Mouse (Mus musculus) limb, embryonic 10.5 days (tissue): ENCODE data around the gene Olfr983. TPM values are rescaled to one million over a fixed set of nuclear protein-coding genes. Genes with fewer than 3 reads are reported as not detected.

ENCODE experiments used
- DNase-seq: peaks from one replicate; pipeline ENCODE4 v3.0.0-alpha.2; 2017; ENCODE audit warnings: low spot score
- H3K27ac ChIP-seq: fragments of 300-500 bp; sonication (generic); 2 replicates; pipeline ENCODE4 v1.5.1; 2016; ENCODE audit warnings: mild to moderate bottlenecking
- H3K27me3 ChIP-seq: fragments of 300-500 bp; sonication (generic); 2 replicates; pipeline ENCODE4 v1.6.1; 2016; ENCODE audit warnings: low read depth, mild to moderate bottlenecking; ENCODE audit not compliant: poor library complexity, severe bottlenecking
- H3K36me3 ChIP-seq: fragments of 300-500 bp; sonication (generic); 2 replicates; pipeline ENCODE4 v1.6.1; 2016; ENCODE audit warnings: mild to moderate bottlenecking, moderate library complexity
- H3K4me1 ChIP-seq: fragments of 300-500 bp; sonication (generic); 2 replicates; pipeline ENCODE4 v1.6.1; 2016
- H3K4me3 ChIP-seq: fragments of 300-500 bp; sonication (generic); 2 replicates; pipeline ENCODE4 v1.5.1; 2016; ENCODE audit warnings: mild to moderate bottlenecking, moderate library complexity
- H3K9me3 ChIP-seq: fragments of 300-500 bp; sonication (generic); replicated peaks from 2 replicates; pipeline ENCODE4 v1.6.1; 2016; ENCODE audit warnings: mild to moderate bottlenecking
- WGBS: fragments of 180-500 bp; shearing (Covaris S2); methylation state at CpG from one replicate; pipeline ENCODE4 v1.1.7; 2016; 5-methylcytosine and 5-hydroxymethylcytosine counted together
- polyA plus RNA-seq: library from polyadenylated mRNA; unstranded; fragments of >200 nt; fragmentation: Nextera tagmentation; extraction: Ambion mirVana; gene quantifications from 2 replicates; pipeline ENCODE4 v1.2.1, GENCODE M21; 2016

Olfr983 gene
- not detected in 2 replicates for polyA plus RNA-seq

DNA sequence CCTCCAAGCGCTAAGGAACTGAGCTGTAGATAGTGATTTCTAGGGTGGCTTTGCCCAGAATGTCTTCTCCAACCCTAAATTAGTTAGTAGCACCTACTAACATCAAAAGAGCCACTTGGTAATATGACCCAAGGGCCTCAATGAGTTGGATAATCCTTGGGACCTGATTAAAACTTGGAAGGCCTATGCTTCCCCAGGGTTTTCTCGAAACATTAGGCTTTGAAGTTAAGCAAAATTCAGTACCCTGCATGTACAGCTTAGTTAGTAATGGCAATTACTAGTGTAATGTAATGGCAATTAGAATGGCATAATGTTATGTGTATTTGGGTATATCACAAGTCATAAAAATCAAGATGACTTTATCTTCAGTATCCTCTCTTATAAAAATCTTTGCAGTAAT, at the start of gene Olfr983:
TSS of gene Olfr983 (minus strand) at position 101 of the 400 bp plus-strand sequence.
- H3K4me3 ChIP-seq, result no peak within 1 kb of the TSS
- WGBS, result 86% methylated on average over 2 of the region's 2 CpGs
- H3K4me1 ChIP-seq, result no peaks in the 10 kb centered on the region
- no peaks in the 10 kb centered on the region for H3K9me3 ChIP-seq
- no peaks in the 10 kb centered on the region for H3K27me3 ChIP-seq
- no peaks in the 10 kb centered on the region for H3K36me3 ChIP-seq
- no peak within 1 kb of the TSS for H3K27ac ChIP-seq
- no peak for DNase-seq

DNA sequence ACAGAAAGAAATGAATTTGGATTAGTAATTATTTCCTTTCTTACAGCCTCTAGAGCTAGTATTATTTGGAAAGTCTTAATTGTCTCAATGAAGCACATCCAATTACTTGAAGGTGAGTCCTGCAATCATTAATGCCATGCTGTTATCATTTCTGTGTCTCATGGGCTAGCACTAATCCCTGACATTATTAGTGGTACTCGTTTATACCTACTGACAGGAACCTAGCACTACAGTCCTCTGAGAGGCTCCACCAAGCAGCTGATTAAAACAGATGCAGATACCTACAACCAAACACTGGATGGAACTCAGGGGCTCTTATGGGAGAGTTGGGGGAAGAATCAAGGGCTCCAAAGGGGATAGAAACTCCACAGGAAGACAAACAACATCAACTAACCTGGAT, 48.1 kb upstream of the Olfr983 start:
- 65% methylated on average over 1 of the region's 1 CpGs for WGBS
- Histone ChIP-seq H3K27me3 (no peaks in the 10 kb centered on the region), H3K4me3 (no peak overlapping the region)

DNA sequence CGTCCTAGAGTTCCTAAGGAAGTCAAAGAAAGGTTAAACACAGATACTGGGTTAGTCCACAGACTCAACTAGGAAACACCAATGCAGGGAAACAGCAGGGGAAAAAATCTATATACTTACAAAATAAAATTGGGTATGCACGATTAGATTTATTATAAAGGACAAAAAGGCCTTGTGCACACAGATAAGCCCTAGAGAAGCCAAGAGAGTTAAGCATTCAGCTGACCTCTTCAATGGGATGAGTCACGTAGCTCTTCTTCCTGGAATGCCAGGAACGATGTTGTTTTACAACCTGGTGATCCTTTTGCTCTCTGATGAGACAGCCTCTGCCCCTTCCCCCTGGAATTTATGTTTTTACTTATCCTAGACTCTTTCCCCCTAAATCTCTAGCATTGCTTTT, 46.1 kb upstream of the Olfr983 start:
- DNase-seq, result no peak
- Histone ChIP-seq H3K9me3 (no peaks in the 10 kb centered on the region), H3K4me3 (no peak overlapping the region), H3K27ac (no peak overlapping the region), H3K36me3 (no peaks in the 10 kb centered on the region), H3K27me3 (no peaks in the 10 kb centered on the region), H3K4me1 (no peaks in the 10 kb centered on the region)
- 64% methylated on average over 4 of the region's 4 CpGs for WGBS

More for the DNA sequence above, 48.1 kb upstream of the Olfr983 start:
- H3K4me1 ChIP-seq, result no peaks in the 10 kb centered on the region
- DNase-seq, result no peak
- no peak overlapping the region for H3K27ac ChIP-seq
- H3K36me3 ChIP-seq, result no peaks in the 10 kb centered on the region
- no peaks in the 10 kb centered on the region for H3K9me3 ChIP-seq

DNA sequence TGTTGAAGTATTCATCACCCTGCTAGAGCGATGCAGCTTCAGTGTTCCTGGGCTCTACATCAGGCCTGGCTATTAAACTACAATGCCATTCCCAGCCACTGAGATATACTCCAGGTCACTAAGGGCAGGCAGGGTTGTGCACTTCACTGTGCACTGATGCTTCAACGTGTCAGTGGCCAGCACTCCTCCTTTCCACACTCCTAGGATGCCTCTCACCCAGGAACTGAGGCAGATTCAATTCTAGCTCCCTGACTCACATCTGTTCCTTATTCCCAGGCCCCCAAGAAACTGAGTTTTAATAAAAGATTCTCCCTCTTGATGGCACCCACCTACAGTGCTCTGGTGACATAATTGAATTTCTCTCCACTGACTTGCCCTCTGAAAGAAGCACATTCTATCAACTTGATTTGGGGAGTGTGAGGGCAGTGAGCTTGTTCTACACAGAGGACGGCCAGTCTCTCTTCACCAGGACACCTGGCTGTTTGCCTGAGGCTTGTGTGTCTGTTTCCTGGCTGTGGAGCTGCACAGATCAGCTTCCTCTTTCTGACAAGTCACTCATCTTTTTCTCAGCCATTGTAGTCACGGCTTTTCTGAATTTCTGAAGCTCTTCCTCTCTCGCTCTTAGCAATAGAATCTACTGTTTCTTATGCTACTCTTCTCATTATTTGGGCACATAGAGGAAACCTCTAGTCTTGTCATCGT, 43.7 kb upstream of the Olfr983 start:
- Histone ChIP-seq H3K27ac (no peak overlapping the region), H3K27me3 (no peaks in the 10 kb centered on the region), H3K4me1 (no peaks in the 10 kb centered on the region), H3K4me3 (no peak overlapping the region), H3K36me3 (no peaks in the 10 kb centered on the region), H3K9me3 (no peaks in the 10 kb centered on the region)
- no peak for DNase-seq
- WGBS, result 89% methylated on average over 6 of the region's 6 CpGs

DNA sequence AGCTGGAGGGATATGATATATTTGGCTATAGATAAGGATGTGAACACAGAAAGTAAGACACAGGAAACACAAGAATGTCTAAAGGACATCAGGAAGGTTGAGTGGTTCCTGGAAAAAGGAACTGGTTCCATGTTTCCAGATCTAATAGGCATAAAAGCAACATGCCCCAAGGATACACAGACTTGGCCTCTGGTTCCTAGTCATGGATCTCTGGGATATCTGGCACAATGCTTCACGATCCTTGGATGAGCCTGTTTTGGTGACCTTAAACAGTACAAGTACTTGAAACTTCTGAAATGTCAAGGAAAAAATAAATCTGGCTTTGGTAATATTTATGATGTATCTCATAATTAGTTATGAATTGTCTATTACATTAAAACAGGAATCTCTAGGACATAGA, 37.2 kb upstream of the Olfr983 start:
- no peak for DNase-seq

DNA sequence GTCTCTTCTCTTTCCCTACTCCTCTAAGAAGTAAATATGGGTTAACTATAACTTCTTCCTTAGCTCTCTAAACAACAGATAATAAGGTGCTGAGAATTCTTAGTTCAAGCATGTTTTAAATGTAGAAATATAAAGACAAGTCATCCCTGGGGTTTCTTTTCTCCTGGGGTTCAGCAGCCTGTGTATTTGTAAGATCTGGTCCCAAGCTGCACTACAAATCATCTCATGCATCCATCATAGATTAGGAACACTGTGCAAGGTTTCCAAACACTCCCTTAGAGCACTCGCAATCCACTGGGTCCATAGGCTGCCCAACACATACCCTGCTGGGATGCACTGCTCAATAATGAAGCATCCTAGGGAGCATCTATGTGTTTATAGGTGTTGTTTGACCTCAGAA, 36.7 kb upstream of the Olfr983 start, which contains the start of gene Olfr985:
TSS of gene Olfr985 (minus strand) at position 101 of the 400 bp plus-strand sequence.
- no peaks in the 10 kb centered on the region for H3K9me3 ChIP-seq
- no peaks in the 10 kb centered on the region for H3K36me3 ChIP-seq
- H3K27ac ChIP-seq, result no peak within 1 kb of the TSS
- DNase-seq, result no peak
- WGBS, result 86% methylated on average over 1 of the region's 1 CpGs
- H3K27me3 ChIP-seq, result no peaks in the 10 kb centered on the region
- H3K4me3 ChIP-seq, result no peak within 1 kb of the TSS
- H3K4me1 ChIP-seq, result no peaks in the 10 kb centered on the region

More for the DNA sequence above, 37.2 kb upstream of the Olfr983 start:
- Histone ChIP-seq H3K27me3 (no peaks in the 10 kb centered on the region), H3K4me1 (no peaks in the 10 kb centered on the region), H3K36me3 (no peaks in the 10 kb centered on the region), H3K4me3 (no peak overlapping the region), H3K9me3 (no peaks in the 10 kb centered on the region), H3K27ac (no peak overlapping the region)
- 92% methylated on average over 1 of the region's 1 CpGs for WGBS

DNA sequence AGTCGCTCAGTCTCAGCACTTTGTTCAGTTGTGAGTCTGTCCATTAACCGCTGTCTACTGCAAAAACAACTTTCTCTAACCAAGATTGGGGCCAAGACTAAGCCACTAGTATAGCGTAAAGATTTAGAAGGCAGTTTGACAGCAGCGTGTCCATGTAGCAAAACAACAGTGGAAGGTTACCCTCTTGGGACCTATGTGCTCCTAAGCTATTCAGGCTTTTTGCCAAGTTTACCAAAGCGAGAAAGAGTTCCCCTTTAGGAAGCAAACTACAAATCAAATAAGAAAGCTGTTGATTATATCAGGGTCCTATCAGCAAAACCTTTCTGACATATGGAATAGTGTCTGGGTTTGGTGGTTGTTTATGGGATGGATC, 23.9 kb upstream of the Olfr983 start:
- DNase-seq, result no peak
- no peaks in the 10 kb centered on the region for H3K36me3 ChIP-seq
- H3K27ac ChIP-seq, result no peak overlapping the region
- 90% methylated on average over 5 of the region's 5 CpGs for WGBS
- H3K4me3 ChIP-seq, result no peak overlapping the region
- H3K4me1 ChIP-seq, result 0 out of 2 replicates have a peak, but pooled peaks cover 3% of the 10 kb centered on the region
- no peaks in the 10 kb centered on the region for H3K9me3 ChIP-seq
- no peaks in the 10 kb centered on the region for H3K27me3 ChIP-seq

DNA sequence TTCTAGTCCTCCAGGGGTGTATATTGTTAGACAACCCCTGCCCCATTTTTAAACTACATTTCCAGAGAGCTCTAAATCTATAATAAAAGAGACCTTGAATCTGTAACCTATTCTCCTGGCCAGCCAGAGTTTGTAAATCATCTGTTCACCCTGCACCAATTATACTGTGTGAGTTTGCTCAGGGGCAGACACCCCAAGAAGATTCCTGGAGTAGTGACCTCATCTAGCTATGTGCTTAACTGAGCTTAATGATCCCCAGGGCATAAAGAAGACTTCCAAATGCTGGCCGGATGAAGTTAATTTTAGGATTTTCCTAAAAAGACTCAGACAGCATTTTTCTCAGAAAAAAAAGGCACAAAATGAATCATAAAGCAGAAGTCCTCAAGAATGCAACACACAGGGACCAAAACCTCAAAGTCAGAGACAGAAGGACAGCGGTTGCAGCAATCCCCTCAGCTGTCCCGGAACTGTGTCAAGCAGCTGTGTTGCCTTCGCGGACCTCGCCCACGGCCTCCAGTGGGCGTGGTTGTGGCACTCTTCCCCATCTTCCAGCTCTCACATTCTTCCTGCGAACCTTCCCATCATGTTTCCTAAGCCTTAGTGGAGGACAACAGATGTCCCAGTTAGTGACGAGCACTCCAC, 23.4 kb upstream of the Olfr983 start:
- Histone ChIP-seq H3K27me3 (no peaks in the 10 kb centered on the region), H3K36me3 (no peaks in the 10 kb centered on the region), H3K27ac (no peak overlapping the region), H3K9me3 (no peaks in the 10 kb centered on the region), H3K4me3 (no peak overlapping the region), H3K4me1 (0 out of 2 replicates have a peak, but pooled peaks cover 3% of the 10 kb centered on the region)
- no peak for DNase-seq
- 73% methylated on average over 10 of the region's 10 CpGs for WGBS

DNA sequence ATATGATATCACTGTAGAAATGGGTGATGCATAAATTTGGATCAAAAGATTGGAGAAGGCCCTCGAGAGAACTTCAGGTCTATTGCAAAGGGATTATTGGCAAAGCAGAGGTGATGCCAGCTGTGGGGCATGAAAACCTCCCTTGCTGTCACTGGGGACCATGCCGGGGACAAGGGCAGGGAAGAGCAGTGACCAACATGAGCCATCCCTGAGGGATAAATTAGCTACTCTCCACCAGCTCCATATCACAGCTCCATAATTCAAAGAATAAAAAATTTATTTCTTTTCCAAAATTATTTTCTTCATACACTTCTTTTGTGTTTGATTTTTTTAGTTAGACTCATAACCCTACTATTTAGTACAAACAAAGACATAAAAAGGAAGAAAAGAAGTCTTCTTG, 20.7 kb upstream of the Olfr983 start, which contains the start of gene Olfr984:
TSS of gene Olfr984 (minus strand) at position 101 of the 400 bp plus-strand sequence.
- Histone ChIP-seq H3K36me3 (no peaks in the 10 kb centered on the region), H3K4me1 (0 out of 2 replicates have a peak, but pooled peaks cover 3% of the 10 kb centered on the region), H3K9me3 (no peaks in the 10 kb centered on the region), H3K27ac (no peak within 1 kb of the TSS), H3K4me3 (no peak within 1 kb of the TSS), H3K27me3 (no peaks in the 10 kb centered on the region)
- no peak for DNase-seq
- whole genome bisulfite sequencing, result 94% methylated on average over 2 of the region's 2 CpGs

DNA sequence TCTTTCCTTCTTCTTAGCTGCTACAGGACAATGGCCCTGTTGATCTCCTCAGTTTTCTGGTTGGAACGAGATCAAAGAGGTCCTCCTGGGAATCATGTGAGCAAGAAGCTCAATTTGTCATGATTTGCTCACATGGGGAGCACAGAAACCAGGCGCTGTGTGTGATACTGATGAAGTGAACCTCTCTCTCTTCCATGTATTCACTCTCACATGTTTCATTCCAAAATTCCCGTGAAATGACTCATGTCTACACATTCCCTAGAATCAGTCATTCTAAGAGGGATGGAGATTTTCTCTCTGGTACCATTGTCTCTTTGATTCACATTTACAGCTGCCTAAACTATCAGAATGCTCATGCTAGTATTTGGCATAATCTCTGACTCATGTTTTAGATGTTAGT, 1.4 kb upstream of the Olfr983 start:
- H3K27me3 ChIP-seq, result no peaks in the 10 kb centered on the region
- H3K27ac ChIP-seq, result no peak overlapping the region
- no peak overlapping the region for H3K4me3 ChIP-seq
- 74% methylated on average over 3 of the region's 3 CpGs for WGBS
- no peaks in the 10 kb centered on the region for H3K36me3 ChIP-seq
- H3K9me3 ChIP-seq, result no peaks in the 10 kb centered on the region
- no peak for DNase-seq
- no peaks in the 10 kb centered on the region for H3K4me1 ChIP-seq

DNA sequence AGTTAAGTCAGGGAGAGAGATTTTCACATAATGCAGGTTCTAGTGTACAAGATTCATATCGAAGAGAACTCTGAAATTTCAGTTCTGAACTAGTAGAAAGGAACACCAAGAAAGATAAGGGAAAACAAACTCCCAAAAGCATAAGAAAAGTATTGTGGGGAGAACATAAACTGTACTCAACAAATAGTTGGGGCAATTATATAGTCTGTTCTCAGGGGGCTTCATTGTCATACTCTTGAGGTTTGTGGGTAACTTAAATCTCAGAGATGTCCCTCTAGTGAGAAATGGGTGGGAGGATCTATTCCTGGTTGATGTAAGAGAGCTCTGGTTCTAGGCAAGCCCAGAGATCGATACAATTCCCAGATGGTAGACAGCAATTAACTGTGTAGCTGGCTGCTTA, 19.9 kb downstream of the Olfr983 start, which contains the start of gene Olfr982:
TSS of gene Olfr982 (plus strand) at position 301 of the 400 bp plus-strand sequence.
- no peaks in the 10 kb centered on the region for H3K27me3 ChIP-seq
- 85% methylated on average over 2 of the region's 2 CpGs for WGBS
- no peak for DNase-seq
- H3K4me1 ChIP-seq, result no peaks in the 10 kb centered on the region
- no peaks in the 10 kb centered on the region for H3K9me3 ChIP-seq
- H3K36me3 ChIP-seq, result no peaks in the 10 kb centered on the region
- no peak within 1 kb of the TSS for H3K4me3 ChIP-seq
- no peak within 1 kb of the TSS for H3K27ac ChIP-seq

DNA sequence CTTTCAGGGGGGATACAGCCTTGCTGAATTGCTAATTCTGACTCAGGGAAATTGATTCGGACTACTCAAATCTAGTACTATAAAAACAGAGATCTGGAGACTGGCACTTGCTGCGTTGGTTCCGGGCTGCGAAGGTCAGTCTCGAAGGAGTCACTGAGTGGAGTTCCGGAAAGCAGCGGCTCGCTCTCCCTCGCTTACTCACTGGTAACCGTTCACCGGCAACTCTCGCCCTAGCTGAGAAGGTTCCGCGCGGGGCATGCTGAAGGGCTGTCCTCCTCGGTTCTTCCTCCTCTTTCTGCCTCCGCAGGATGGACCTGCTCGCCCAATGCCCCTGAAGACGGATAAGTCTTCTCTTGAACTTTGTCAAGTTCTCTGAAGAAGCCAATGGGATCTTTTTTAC, 43.3 kb downstream of the Olfr983 start:
- Histone ChIP-seq H3K4me1 (no peaks in the 10 kb centered on the region), H3K36me3 (no peaks in the 10 kb centered on the region), H3K27me3 (no peaks in the 10 kb centered on the region), H3K9me3 (no peaks in the 10 kb centered on the region), H3K4me3 (no peak overlapping the region), H3K27ac (no peak overlapping the region)
- DNase-seq, result no peak
- 92% methylated on average over 19 of the region's 19 CpGs for WGBS
